Mouse (Mus musculus) midbrain, embryonic 13.5 days (tissue): ENCODE results near the gene Card19. TPM values are rescaled to one million over a fixed set of nuclear protein-coding genes. Genes with fewer than 3 reads are reported as not detected.

Experiments used
- ATAC-seq: fragments of 200-750 bp; cut with Nextera tagmentation; 2 replicates; pipeline ENCODE4 v1.8.0; 2017; ENCODE audit warnings: mild to moderate bottlenecking, moderate TSS enrichment, moderate library complexity
- H3K27ac ChIP-seq: fragments of 300-500 bp; sonication (generic); 2 replicates; pipeline ENCODE4 v1.5.1; 2015; ENCODE audit warnings: inconsistent platforms, mild to moderate bottlenecking, moderate library complexity
- H3K27me3 ChIP-seq: fragments of 300-500 bp; sonication (generic); 2 replicates; pipeline ENCODE4 v1.6.1; 2015; ENCODE audit warnings: mild to moderate bottlenecking, inconsistent platforms
- H3K36me3 ChIP-seq: fragments of 300-500 bp; sonication (generic); 2 replicates; pipeline ENCODE4 v1.6.1; 2015; ENCODE audit warnings: mild to moderate bottlenecking, inconsistent platforms
- H3K4me1 ChIP-seq: fragments of 300-500 bp; sonication (generic); replicated peaks from 2 replicates; pipeline ENCODE4 v1.6.1; 2015; ENCODE audit warnings: inconsistent platforms
- H3K4me2 ChIP-seq: fragments of 300-500 bp; sonication (generic); replicated peaks from 2 replicates; pipeline ENCODE4 v1.6.1; 2015; ENCODE audit warnings: moderate library complexity, mild to moderate bottlenecking, inconsistent platforms
- H3K4me3 ChIP-seq: fragments of 300-500 bp; sonication (generic); replicated peaks from 2 replicates; pipeline ENCODE4 v1.5.1; 2015; ENCODE audit warnings: mild to moderate bottlenecking, inconsistent platforms
- H3K9ac ChIP-seq: fragments of 300-500 bp; sonication (generic); replicated peaks from 2 replicates; pipeline ENCODE4 v1.6.1; 2015; ENCODE audit warnings: mild to moderate bottlenecking, inconsistent platforms
- H3K9me3 ChIP-seq: fragments of 300-500 bp; sonication (generic); 2 replicates; pipeline ENCODE4 v1.6.1; 2016; ENCODE audit warnings: mild to moderate bottlenecking, inconsistent platforms
- WGBS: fragments of 180-500 bp; shearing (Covaris S2); methylation state at CpG from one replicate; pipeline ENCODE4 v1.1.7; 2015; 5-methylcytosine and 5-hydroxymethylcytosine counted together
- polyA plus RNA-seq: library from polyadenylated mRNA; unstranded; fragments of >200 nt; fragmentation: Nextera tagmentation; extraction: Ambion mirVana; gene quantifications from 2 replicates; pipeline ENCODE4 v1.2.1, GENCODE M21; 2015

The Card19 gene
- polyA plus RNA-seq, 1 experiment from 2014 or later, result 18.9 TPM

DNA sequence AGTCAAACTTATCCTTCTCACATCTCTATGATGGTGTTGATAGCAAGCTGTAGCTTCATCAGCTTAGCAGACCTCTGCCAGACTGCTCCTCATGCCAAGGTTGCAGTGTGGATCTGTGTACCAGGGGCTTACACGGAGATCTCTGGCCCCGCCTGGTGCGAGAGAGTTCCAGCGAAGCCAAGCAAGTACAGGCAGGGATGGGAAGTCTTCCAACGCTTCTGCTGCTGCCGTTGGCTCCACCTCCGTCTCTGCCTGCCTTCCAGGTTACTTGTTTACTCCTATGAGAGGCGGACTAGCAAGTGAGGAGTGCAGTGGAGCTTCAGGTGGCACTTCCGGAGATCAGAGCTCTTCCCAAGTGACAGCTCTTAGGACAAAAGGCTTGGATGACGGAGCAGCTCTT is 8.5 kb upstream of the Card19 start:
- no peak for ATAC-seq
- no peaks in the 10 kb centered on the region for H3K9me3 ChIP-seq
- H3K4me1 ChIP-seq, result no peaks in the 10 kb centered on the region
- peaks cover 19% of the 10 kb centered on the region; the same call in 1 of the 2 replicates for H3K27me3 ChIP-seq
- no peak overlapping the region for H3K4me2 ChIP-seq
- H3K27ac ChIP-seq, result no peak overlapping the region
- 20% methylated on average over 10 of the region's 10 CpGs for WGBS
- H3K36me3 ChIP-seq, result no peaks in the 10 kb centered on the region
- no peak overlapping the region for H3K9ac ChIP-seq
- H3K4me3 ChIP-seq, result no peak overlapping the region

DNA sequence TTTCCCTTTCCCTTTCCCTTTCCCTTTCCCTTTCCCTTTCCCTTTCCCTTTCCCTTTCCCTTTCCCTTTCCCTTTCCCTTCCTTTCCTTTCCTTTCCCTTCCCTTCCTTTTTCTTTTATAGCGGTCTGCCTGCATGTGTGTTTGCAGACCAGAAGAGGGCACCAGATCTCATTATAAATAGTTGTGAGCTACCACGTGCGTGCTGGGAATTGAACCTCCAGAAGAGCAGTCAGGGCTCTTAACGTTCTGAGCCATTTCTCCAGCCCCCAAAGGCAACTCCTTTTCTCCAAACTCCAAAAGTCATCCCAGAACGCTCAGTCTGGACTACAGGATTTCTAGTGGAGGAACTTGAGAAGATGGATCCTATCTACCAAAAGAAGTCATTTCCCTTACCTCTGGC is 5.1 kb upstream of the Card19 start:
- Histone ChIP-seq H3K9ac (no peak overlapping the region), H3K9me3 (no peaks in the 10 kb centered on the region), H3K27ac (no peak overlapping the region), H3K36me3 (no peaks in the 10 kb centered on the region), H3K4me3 (no peak overlapping the region), H3K4me2 (no peak overlapping the region), H3K27me3 (peaks cover 40% of the 10 kb centered on the region), H3K4me1 (peaks cover 7% of the 10 kb centered on the region; the same call in 1 of the 2 replicates)
- WGBS, result 28% methylated on average over 5 of the region's 5 CpGs
- no peak for ATAC-seq

DNA sequence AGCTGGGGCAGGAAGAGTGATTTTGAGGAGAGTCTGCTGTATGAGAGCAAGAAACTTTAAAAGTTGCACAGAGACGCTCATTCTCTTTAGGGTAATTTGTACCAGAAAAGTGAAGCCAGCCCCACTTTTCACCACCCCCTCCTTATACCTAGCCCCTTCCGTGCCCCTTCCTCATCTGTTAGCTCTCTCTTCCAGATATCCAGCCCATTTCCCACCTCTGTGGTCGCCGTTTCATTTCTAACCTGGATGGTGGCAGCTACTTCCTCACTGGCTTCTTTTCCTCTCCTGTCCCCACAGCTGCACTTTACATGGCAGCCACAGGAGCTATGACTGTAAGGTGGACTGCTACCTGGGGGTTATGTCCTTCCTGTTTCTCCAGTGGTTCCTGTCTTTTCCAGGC is 3.5 kb upstream of the Card19 start:
- Histone ChIP-seq H3K4me1 (peaks cover 20% of the 10 kb centered on the region), H3K4me3 (no peak overlapping the region), H3K9ac (no peak overlapping the region), H3K27me3 (peaks cover 47% of the 10 kb centered on the region), H3K36me3 (no peaks in the 10 kb centered on the region), H3K9me3 (no peaks in the 10 kb centered on the region), H3K27ac (no peak overlapping the region), H3K4me2 (no peak overlapping the region)
- ATAC-seq, result no peak
- WGBS, result 85% methylated on average over 4 of the region's 4 CpGs

DNA sequence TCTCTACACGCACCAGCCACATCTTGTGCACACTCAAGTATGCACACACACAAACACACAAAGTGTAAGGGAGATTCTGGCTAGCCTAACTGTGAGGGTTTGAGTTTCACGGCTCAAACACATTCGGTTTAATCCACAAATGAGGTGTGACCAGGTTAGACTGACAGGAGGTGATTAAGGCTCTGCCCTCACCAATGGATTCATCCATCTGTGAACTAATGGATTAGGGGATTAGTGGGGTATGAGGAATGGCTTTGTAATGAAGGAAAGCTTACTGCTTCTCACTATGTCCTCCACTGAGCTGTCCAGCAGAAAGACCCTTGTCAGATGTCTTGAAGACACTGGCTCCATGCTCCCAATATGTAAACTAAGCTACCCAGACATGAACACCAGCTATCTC is 2.8 kb upstream of the Card19 start:
- no peak overlapping the region for H3K9ac ChIP-seq
- H3K27ac ChIP-seq, result no peak overlapping the region
- H3K4me3 ChIP-seq, result no peak overlapping the region
- no peaks in the 10 kb centered on the region for H3K9me3 ChIP-seq
- peaks cover 26% of the 10 kb centered on the region for H3K4me1 ChIP-seq
- no peaks in the 10 kb centered on the region for H3K36me3 ChIP-seq
- 28% methylated on average over 3 of the region's 3 CpGs for WGBS
- no peak overlapping the region for H3K4me2 ChIP-seq
- H3K27me3 ChIP-seq, result peaks cover 47% of the 10 kb centered on the region
- no peak for ATAC-seq

DNA sequence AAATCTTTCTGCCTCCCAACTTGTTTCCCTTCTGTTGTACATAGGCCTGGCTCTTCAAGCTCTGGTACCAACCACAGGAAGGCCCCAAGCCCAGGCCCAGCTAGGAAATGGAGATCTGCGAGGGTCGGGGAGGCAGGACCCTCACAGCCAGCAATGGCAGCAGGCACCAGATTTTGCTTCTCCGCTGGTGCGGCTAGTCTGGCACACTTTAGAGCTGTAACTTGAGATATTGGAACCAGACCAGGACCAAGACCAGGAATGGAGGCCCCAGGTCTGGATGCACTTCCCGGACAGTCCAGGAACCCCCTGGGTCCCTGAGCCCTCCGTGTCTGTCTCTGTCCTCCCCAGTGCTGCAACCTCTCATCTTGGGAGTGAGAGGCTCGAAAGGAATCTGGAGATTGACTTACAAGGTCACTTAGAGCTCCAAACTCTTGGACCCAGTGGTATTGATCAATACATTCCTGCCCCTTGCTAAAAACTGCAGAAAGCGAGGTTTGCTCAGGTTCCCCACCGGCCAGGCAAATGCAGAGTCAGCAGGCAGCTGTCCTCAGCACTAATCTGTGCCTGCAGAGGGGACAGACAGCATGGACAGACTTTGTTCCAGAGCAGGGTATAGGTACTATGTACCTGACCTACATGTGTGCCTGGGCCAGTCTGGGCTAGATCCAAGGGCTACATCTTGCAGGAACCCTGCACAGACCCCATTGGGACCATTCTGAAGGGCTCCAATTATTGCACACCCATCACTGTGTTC is 1.1 kb upstream of the Card19 start:
- H3K36me3 ChIP-seq, result no peaks in the 10 kb centered on the region
- H3K4me1 ChIP-seq, result peaks cover 32% of the 10 kb centered on the region
- peak overlapping the region; percentile 94; the same call in 1 of the 2 replicates for H3K4me2 ChIP-seq
- peaks cover 54% of the 10 kb centered on the region for H3K27me3 ChIP-seq
- H3K27ac ChIP-seq, result no peak overlapping the region
- no peak for ATAC-seq
- H3K9me3 ChIP-seq, result no peaks in the 10 kb centered on the region
- WGBS, result 59% methylated on average over 9 of the region's 9 CpGs
- no peak overlapping the region for H3K4me3 ChIP-seq
- no peak overlapping the region for H3K9ac ChIP-seq

DNA sequence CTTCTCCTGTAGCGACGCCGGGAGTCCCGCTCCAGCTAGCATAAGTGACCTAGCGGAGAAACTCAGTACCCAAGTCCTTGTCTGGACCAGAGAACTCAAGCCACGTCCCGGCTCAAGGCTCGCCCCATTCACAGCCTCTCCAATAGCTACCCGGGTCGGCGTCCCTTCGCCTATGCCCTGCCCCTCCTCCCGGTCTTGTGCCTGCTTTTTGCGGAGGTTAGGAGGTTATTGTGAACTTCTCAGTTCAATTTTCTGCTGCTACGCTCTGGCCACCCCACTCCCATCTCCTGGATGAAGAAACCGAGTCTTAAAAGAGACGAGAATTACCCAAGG is 349 bp upstream of the Card19 start:
- ATAC-seq, result peak; percentile 65
- H3K27ac ChIP-seq, result no peak overlapping the region

DNA sequence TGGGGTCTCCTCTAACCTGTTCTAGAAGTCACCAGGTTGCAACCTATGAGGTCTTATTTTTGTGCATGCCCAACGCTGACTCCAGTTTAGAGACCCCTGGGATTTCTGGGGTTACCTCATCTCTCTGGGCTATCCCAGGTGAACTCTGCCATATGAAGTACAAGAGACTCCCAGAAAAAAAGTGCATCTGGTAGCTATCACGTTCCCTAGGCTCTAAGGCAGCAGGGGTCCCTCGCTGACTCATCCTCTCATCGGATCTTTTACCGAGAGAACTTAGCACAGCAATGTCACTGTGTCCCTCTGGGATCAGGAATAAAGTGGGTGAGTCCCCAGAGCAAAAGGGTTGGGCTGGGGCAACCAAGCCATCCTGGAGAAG is 721 bp downstream of the Card19 start:
- no peak overlapping the region for H3K27ac ChIP-seq
- 9% methylated on average over 5 of the region's 5 CpGs for WGBS
- peaks cover 51% of the 10 kb centered on the region for H3K27me3 ChIP-seq
- H3K4me3 ChIP-seq, result peak overlapping the region; percentile 75
- peak overlapping the region; percentile 94 for H3K4me2 ChIP-seq
- no peaks in the 10 kb centered on the region for H3K36me3 ChIP-seq
- no peaks in the 10 kb centered on the region for H3K9me3 ChIP-seq
- H3K9ac ChIP-seq, result peak overlapping the region; percentile 79
- no peak for ATAC-seq
- peaks cover 42% of the 10 kb centered on the region for H3K4me1 ChIP-seq

More for the DNA sequence above, 349 bp upstream of the Card19 start:
- Histone ChIP-seq H3K4me3 (peak overlapping the region; percentile 75), H3K4me1 (peaks cover 40% of the 10 kb centered on the region), H3K9ac (peak overlapping the region; percentile 79; the same call in 1 of the 2 replicates), H3K27me3 (peaks cover 54% of the 10 kb centered on the region), H3K4me2 (peak overlapping the region; percentile 94), H3K36me3 (no peaks in the 10 kb centered on the region), H3K9me3 (no peaks in the 10 kb centered on the region)
- 2% methylated on average over 17 of the region's 17 CpGs for WGBS

DNA sequence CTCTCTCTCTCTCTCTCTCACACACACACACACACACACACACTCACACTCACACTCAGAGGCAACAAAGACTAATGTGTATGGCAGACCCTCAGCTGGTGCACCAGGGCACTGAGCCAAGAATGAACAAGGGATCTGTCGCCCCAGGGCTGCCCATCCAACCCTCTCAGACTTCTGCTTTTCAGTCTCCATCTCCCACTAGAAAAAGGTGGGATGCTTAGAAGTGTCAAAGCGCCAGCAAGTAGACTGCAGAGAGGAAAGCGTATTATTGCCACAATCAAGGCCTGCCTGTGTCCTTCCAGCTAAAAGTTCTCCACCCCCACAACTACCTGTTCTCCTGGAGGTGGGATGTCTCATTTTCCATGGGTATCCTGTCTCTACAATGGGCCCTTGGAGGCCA is 1.4 kb downstream of the Card19 start:
- 87% methylated on average over 3 of the region's 3 CpGs for WGBS
- Histone ChIP-seq H3K4me2 (no peak overlapping the region), H3K9ac (no peak overlapping the region), H3K9me3 (no peaks in the 10 kb centered on the region), H3K36me3 (no peaks in the 10 kb centered on the region), H3K4me1 (peaks cover 42% of the 10 kb centered on the region), H3K4me3 (no peak overlapping the region), H3K27me3 (peaks cover 47% of the 10 kb centered on the region), H3K27ac (no peak overlapping the region)
- ATAC-seq, result no peak

DNA sequence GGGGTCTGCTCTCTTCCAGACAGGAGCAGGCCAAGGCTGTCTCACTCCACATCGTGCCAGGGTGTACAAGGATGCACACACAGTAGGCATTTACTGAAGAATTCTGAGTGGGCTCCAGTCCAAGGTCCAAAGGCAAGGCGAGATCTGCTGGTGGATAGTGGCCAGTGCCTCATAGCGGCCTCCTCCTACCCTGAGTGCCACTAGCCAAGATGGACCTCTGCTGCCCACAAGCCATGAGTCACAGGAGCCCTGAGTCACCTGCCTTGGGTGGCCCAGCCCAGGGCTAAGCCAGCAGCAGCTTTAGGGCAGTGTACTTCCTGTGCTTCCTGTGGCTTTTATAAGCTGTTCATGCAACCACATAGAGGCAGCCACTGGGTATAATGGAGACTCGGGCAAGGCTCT is 2.3 kb downstream of the Card19 start:
- H3K36me3 ChIP-seq, result no peaks in the 10 kb centered on the region
- H3K4me1 ChIP-seq, result peaks cover 39% of the 10 kb centered on the region
- peaks cover 43% of the 10 kb centered on the region for H3K27me3 ChIP-seq
- 62% methylated on average over 4 of the region's 4 CpGs for WGBS
- ATAC-seq, result no peak
- peak overlapping the region; percentile 30; the same call in 1 of the 2 replicates for H3K27ac ChIP-seq
- no peak overlapping the region for H3K4me2 ChIP-seq
- no peak overlapping the region for H3K4me3 ChIP-seq
- H3K9me3 ChIP-seq, result no peaks in the 10 kb centered on the region
- no peak overlapping the region for H3K9ac ChIP-seq

DNA sequence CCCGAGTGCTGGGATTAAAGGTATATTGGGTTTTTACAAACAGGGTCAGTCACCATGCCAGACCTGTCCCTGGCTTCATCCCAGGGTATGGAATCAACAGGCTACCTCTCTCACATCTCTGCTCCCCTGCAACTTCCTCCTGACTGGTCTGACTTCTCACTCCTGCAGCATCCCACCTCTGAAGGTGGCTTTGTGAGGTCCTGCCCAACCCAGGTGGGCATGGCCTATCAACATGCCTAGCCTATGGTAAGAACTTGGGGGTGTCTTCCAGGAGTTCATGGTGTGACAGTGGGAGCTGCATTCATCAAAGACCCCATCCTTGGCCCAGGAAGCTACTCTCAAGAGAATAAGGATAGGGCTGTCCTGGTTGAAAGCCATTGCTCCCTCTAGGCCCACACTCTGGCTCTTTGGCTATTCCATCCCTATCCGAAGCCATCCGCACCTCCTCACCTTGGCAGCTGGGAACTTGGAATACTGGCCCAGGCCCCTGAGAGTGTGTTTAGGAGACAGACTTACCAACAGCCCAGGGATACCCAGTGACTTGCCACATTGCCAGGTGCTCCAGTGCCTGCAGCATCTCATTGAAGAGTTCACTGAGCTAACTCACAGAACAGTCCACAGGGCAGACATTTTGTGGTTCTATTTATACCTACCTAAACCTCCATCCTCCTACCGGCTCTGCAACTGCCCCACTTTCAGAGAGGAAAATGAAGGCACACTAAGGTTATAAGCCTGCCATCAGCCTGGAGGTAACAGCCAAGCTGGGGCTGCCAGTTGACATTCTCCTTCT is 2.9 kb downstream of the Card19 start:
- H3K36me3 ChIP-seq, result no peaks in the 10 kb centered on the region
- H3K4me2 ChIP-seq, result no peak overlapping the region
- H3K27ac ChIP-seq, result no peak overlapping the region
- no peak overlapping the region for H3K4me3 ChIP-seq
- H3K4me1 ChIP-seq, result peaks cover 38% of the 10 kb centered on the region
- no peak overlapping the region for H3K9ac ChIP-seq
- WGBS, result 88% methylated on average over 4 of the region's 4 CpGs
- H3K27me3 ChIP-seq, result peaks cover 43% of the 10 kb centered on the region
- ATAC-seq, result no peak
- H3K9me3 ChIP-seq, result no peaks in the 10 kb centered on the region

DNA sequence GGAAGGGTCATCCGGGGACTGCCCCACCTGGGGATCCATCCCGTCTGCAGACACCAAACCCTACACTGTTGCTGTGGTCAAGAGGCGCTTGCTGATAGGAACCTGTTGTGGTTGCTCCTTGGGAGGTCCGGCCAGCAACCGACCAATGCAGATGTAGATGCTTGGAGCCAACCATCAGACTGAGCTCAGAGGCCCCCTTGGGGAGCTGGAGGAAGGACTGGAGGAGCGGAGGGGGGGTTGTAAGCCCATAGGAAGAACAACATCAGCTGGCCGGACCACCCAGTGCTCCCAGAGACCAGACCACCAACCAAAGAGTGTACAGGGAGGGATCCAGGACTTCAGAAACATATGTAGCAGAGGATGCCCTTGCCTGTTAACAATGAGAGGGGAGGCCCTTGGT is 6.5 kb downstream of the Card19 start:
- Histone ChIP-seq H3K4me1 (peaks cover 25% of the 10 kb centered on the region), H3K9ac (no peak overlapping the region)
- ATAC-seq, result no peak

DNA sequence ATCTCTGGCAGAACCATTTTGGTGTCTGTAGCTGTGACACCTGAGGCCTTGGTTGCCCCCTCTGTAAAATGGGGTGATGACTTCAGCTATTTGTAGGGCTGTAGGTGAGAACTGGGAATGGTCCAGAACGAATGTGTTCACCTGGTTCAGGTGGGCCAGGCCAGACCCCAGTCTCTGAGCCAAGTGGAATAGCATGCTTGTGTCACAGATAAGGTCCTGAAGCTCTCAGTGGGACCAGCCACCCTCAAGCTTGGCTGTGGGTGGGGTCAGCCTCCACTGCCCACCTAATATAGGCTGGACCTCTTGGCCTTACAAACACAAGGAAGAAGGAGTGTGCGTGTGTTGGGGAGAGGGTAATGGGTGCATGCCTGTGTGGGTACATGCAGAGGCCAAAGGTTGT is 9.5 kb downstream of the Card19 start:
- Histone ChIP-seq H3K9ac (no peak overlapping the region), H3K4me2 (no peak overlapping the region), H3K4me1 (peaks cover 7% of the 10 kb centered on the region; the same call in 1 of the 2 replicates), H3K9me3 (no peaks in the 10 kb centered on the region), H3K4me3 (no peak overlapping the region), H3K27me3 (0 out of 2 replicates have a peak, but pooled peaks cover 4% of the 10 kb centered on the region), H3K36me3 (no peaks in the 10 kb centered on the region), H3K27ac (no peak overlapping the region)
- no peak; the same call in 1 of the 2 replicates for ATAC-seq
- WGBS, result 96% methylated on average over 2 of the region's 2 CpGs

More for the DNA sequence above, 6.5 kb downstream of the Card19 start:
- Histone ChIP-seq H3K27me3 (peaks cover 16% of the 10 kb centered on the region), H3K4me2 (no peak overlapping the region), H3K36me3 (no peaks in the 10 kb centered on the region), H3K27ac (no peak overlapping the region), H3K4me3 (no peak overlapping the region), H3K9me3 (no peaks in the 10 kb centered on the region)
- WGBS, result 67% methylated on average over 7 of the region's 7 CpGs
